Mouse (Mus musculus) cerebellum, adult 2 months (tissue): ENCODE results near the gene Syt17. TPM values are rescaled to one million over a fixed set of nuclear protein-coding genes. Genes with fewer than 3 reads are reported as not detected.

Experiments
- DNase-seq, 2 experiments: peaks; one replicate each; pipeline ENCODE4 v3.0.0; 2021
- H3K27ac ChIP-seq: fragments of 200-500 bp; 2 replicates; pipeline ENCODE4 v1.5.1; 2012; ENCODE audit warnings: low read length, control low read depth, inconsistent platforms; ENCODE audit not compliant: insufficient read depth
- H3K27me3 ChIP-seq: fragments of 200-500 bp; 2 replicates; pipeline ENCODE4 v1.6.1; 2012; ENCODE audit warnings: inconsistent platforms, mild to moderate bottlenecking, low read length, moderate library complexity; ENCODE audit not compliant: control insufficient read depth, insufficient read depth
- H3K4me1 ChIP-seq: fragments of 200-500 bp; 2 replicates; pipeline ENCODE4 v1.6.1; 2011; ENCODE audit warnings: low read length; ENCODE audit not compliant: control insufficient read depth, insufficient read depth
- H3K4me3 ChIP-seq: fragments of 200-500 bp; replicated peaks from 2 replicates; pipeline ENCODE3; 2011; ENCODE audit warnings: mild to moderate bottlenecking, low read depth, low read length, control low read depth; ENCODE audit not compliant: insufficient read depth
- CTCF ChIP-seq: fragments of 200-500 bp; IDR thresholded peaks from 2 replicates; pipeline ENCODE4 v1.5.1; 2011; ENCODE audit warnings: low read depth, mild to moderate bottlenecking, control low read depth, low read length, moderate library complexity, borderline replicate concordance; ENCODE audit not compliant: insufficient read depth
- POLR2A ChIP-seq: fragments of 200-500 bp; IDR thresholded peaks from 2 replicates; pipeline ENCODE4 v1.6.1; 2011; ENCODE audit warnings: low read length, control low read depth, borderline replicate concordance; ENCODE audit not compliant: insufficient read depth
- WGBS: fragments of 180-500 bp; shearing (Covaris S2); methylation state at CpG from one replicate; pipeline ENCODE4 v1.1.7; 2018; 5-methylcytosine and 5-hydroxymethylcytosine counted together
- polyA plus RNA-seq: library from polyadenylated mRNA; depleted of rRNA; stranded (reverse); fragments of >200 nt; gene quantifications from 2 replicates; pipeline ENCODE4 v1.2.3, GENCODE M21; 2012; rRNA removed

Gene Syt17
- polyA plus RNA-seq, 1 experiment, result 9.7 TPM

DNA sequence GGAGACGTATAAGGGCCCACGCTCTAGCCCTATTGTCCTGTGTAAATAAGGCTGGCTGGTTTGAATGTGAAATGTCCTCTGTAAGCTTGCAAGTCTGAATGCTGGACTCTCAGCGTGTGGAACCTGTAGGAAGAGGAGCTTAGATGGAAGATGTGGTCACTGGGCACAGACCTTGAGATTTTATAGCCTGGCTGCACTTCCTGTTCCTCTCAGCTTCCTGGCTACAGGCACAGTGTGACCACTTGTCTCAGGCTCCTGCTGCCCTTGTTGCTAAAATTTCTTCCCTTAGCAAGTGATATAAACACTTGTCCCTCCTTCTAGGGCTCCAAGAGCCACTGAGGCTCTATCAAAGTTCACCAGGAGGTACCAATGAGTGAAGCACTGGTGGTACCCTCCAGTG, 102.6 kb downstream of the Syt17 start:
- H3K27ac ChIP-seq, result no peak overlapping the region
- TF ChIP-seq POLR2A (no peak), CTCF (no peak)
- no peaks in the 10 kb centered on the region for H3K27me3 ChIP-seq
- no peaks in the 10 kb centered on the region; the same call in 1 of the 2 replicates for H3K4me1 ChIP-seq
- WGBS, result 88% methylated on average over 3 of the region's 3 CpGs
- H3K4me3 ChIP-seq, result no peak overlapping the region
- DNase-seq, result no peak

DNA sequence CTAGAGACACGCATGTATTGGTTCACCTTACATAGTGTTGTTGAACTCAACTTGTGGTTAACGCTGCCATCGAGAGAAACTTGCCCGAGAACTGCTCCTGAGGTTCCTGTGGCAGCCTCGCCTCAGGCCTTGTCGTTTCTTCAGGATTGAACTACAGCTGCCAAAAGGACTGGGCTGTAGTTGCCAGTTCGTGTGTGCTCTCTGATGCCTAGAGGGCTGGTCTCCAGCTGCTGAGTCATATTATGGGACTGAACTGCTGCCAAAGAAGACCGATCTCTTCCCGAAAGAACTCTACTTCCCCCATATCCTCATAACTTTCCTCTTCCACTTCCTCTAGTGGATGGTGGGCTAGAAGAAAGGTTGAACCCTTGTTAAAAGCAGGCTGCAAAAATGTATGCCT, 103.3 kb downstream of the Syt17 start:
- 58% methylated on average over 9 of the region's 9 CpGs for WGBS
- Histone ChIP-seq H3K27ac (no peak overlapping the region), H3K4me3 (no peak overlapping the region), H3K4me1 (no peaks in the 10 kb centered on the region), H3K27me3 (no peaks in the 10 kb centered on the region)
- TF ChIP-seq POLR2A, result no peak
- no peak for TF ChIP-seq CTCF
- DNase-seq, result no peak

Other genes starting within 250 kb of the Syt17 start
- gene Smg1, start 204.6 kb downstream of the Syt17 start, polyA plus RNA-seq, result 118 and 139 TPM in 2 replicates
- gene Itpripl2, start 43.8 kb upstream of the Syt17 start, polyA plus RNA-seq, result 1.9 TPM in 2 replicates
- gene Coq7, start 85.1 kb upstream of the Syt17 start, polyA plus RNA-seq, result 82.5 and 93.2 TPM in 2 replicates
- 16.7 and 16.9 TPM in 2 replicates for gene Tmc7, start 136.5 kb upstream of the Syt17 start, polyA plus RNA-seq
- 0.13 and 0.22 TPM in 2 replicates for gene Tmc5, start 149.1 kb upstream of the Syt17 start, polyA plus RNA-seq